ENCODE assay signal across 17 mouse cellular contexts in the genomic region with DNA sequence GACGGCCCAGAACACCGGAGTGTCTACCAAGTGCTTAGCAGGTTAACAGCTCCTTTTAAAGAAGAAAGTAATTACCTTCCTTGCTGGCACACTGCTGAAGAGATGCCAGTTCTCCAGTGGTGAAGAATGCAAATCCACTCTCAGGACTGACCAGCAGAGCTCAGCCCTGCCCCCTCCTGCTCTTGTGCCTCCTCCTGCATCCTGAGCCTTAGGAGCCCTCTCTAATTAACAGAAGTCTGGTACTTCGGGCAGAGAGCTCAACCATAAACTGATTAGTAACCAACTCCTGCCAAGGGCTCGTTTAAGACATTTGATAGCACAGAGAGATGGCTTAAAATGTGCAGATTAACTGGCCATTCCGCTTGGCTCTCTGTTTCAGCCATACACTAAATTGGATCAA. TPM values are rescaled to one million over a fixed set of nuclear protein-coding genes. Genes with fewer than 3 reads are reported as not detected.
DNase-seq lines count a peak whose midpoint lies in the region; ATAC-seq lines count a peak whose summit lies in the region.
"Had no signal": no experiment of that assay in that cellular context is flagged by ENCODE, and none has a peak within 500 bp of the region (broad histone marks: within the 10 kb centered on the region; RNA-seq: fewer than 3 reads in every experiment).

No protein-coding gene starts in this region.

- no peak overlapping the region for H3K4me2 ChIP-seq in midbrain, embryonic 11.5 days
- H3K4me2 ChIP-seq in midbrain, embryonic 15.5 days = no peak overlapping the region
- no peak overlapping the region for H3K4me2 ChIP-seq in forebrain, embryonic 14.5 days (ENCODE audit: low read length)
- H3K4me2 ChIP-seq: embryonic facial prominence, embryonic 15.5 days; limb, embryonic 13.5 days had no signal

- DNase-seq in heart, embryonic 10.5 days (ENCODE audit: low spot score) = no peak
- no peak for DNase-seq in heart, adult 8-10 months (ENCODE audit: low spot score)
- peak; percentile 76 for DNase-seq in midbrain, embryonic 11.5 days (ENCODE audit: low spot score, missing footprints)
- peak; percentile 87 for DNase-seq in forebrain, embryonic 14.5 days (ENCODE audit: low spot score)
- DNase-seq in spleen, adult 12 weeks (ENCODE audit: low spot score) = no peak
- no peak for DNase-seq in urinary bladder, postnatal 4 days (ENCODE audit: low spot score in 2 of 2)
- no peak for DNase-seq in thymus, postnatal 4 days
- DNase-seq: cerebellum, adult 18-20 months; heart, adult 11 months; kidney, postnatal 14 days; liver, postnatal 0 days; right cerebral cortex, postnatal 14 days had no signal

- peak overlapping the region; percentile 47; the same call in 1 of the 2 replicates for H3K27ac ChIP-seq in heart, embryonic 10.5 days
- no peak overlapping the region for H3K27ac ChIP-seq in midbrain, embryonic 11.5 days (ENCODE audit: low read depth, low read length)
- H3K27ac ChIP-seq in midbrain, embryonic 15.5 days = no peak overlapping the region
- H3K27ac ChIP-seq in forebrain, embryonic 14.5 days (ENCODE audit: low read depth, low read length) = peak overlapping the region; percentile 87
- H3K27ac ChIP-seq: limb, embryonic 13.5 days had no signal

- H3K9me3 ChIP-seq in heart, embryonic 10.5 days = no peaks in the 10 kb centered on the region
- H3K9me3 ChIP-seq in midbrain, embryonic 11.5 days (ENCODE audit: control insufficient read depth, low read length) = no peaks in the 10 kb centered on the region
- no peaks in the 10 kb centered on the region for H3K9me3 ChIP-seq in midbrain, embryonic 15.5 days
- no peaks in the 10 kb centered on the region for H3K9me3 ChIP-seq in forebrain, embryonic 14.5 days (replicated peaks; ENCODE audit: control insufficient read depth, low read length)
- H3K9me3 ChIP-seq: embryonic facial prominence, embryonic 15.5 days; G1E; limb, embryonic 13.5 days had no signal

- WGBS in heart, embryonic 10.5 days = 54% methylated on average over 5 of the region's 5 CpGs
- 44% methylated on average over 5 of the region's 5 CpGs for WGBS in midbrain, embryonic 11.5 days
- WGBS in midbrain, embryonic 15.5 days = 39% methylated on average over 5 of the region's 5 CpGs
- 4% methylated on average over 5 of the region's 5 CpGs for WGBS in forebrain, embryonic 14.5 days

- H3K4me3 ChIP-seq in heart, embryonic 10.5 days = no peak overlapping the region
- no peak overlapping the region for H3K4me3 ChIP-seq in midbrain, embryonic 11.5 days (ENCODE audit: low read depth, low read length)
- no peak overlapping the region for H3K4me3 ChIP-seq in midbrain, embryonic 15.5 days
- H3K4me3 ChIP-seq in forebrain, embryonic 14.5 days (ENCODE audit: low read depth, low read length) = no peak overlapping the region
- H3K4me3 ChIP-seq: embryonic facial prominence, embryonic 15.5 days; limb, embryonic 13.5 days had no signal

- no peaks in the 10 kb centered on the region for H3K27me3 ChIP-seq in heart, embryonic 10.5 days (ENCODE audit: insufficient read depth, poor library complexity, severe bottlenecking)
- no peaks in the 10 kb centered on the region for H3K27me3 ChIP-seq in midbrain, embryonic 11.5 days (ENCODE audit: control insufficient read depth, insufficient read depth, low read length)
- H3K27me3 ChIP-seq in midbrain, embryonic 15.5 days (replicated peaks) = no peaks in the 10 kb centered on the region
- H3K27me3 ChIP-seq in forebrain, embryonic 14.5 days (replicated peaks; ENCODE audit: control insufficient read depth, insufficient read depth, low read length) = no peaks in the 10 kb centered on the region
- H3K27me3 ChIP-seq: embryonic facial prominence, embryonic 15.5 days; limb, embryonic 13.5 days had no signal

- no peak overlapping the region for H3K9ac ChIP-seq in midbrain, embryonic 11.5 days (ENCODE audit: low read length)
- H3K9ac ChIP-seq in midbrain, embryonic 15.5 days = no peak overlapping the region
- H3K9ac ChIP-seq in forebrain, embryonic 14.5 days (ENCODE audit: low read length) = no peak overlapping the region
- H3K9ac ChIP-seq: embryonic facial prominence, embryonic 15.5 days; limb, embryonic 13.5 days; liver, postnatal 0 days had no signal

- peaks cover 23% of the 10 kb centered on the region for H3K36me3 ChIP-seq in heart, embryonic 10.5 days
- H3K36me3 ChIP-seq in midbrain, embryonic 11.5 days (ENCODE audit: control insufficient read depth, insufficient read depth, low read length) = no peaks in the 10 kb centered on the region
- H3K36me3 ChIP-seq in midbrain, embryonic 15.5 days (replicated peaks) = no peaks in the 10 kb centered on the region
- peaks cover 7% of the 10 kb centered on the region; the same call in 1 of the 2 replicates for H3K36me3 ChIP-seq in forebrain, embryonic 14.5 days (ENCODE audit: control insufficient read depth, insufficient read depth, low read length)
- H3K36me3 ChIP-seq: G1E had no signal

- ATAC-seq in midbrain, embryonic 11.5 days (ENCODE audit: low FRiP score) = no peak
- no peak for ATAC-seq in midbrain, embryonic 15.5 days (replicated peaks)
- peak; percentile 77 for ATAC-seq in forebrain, embryonic 14.5 days
- ATAC-seq: inflammation-experienced regulatory T-cells, adult 6 months; liver, postnatal 0 days had no signal

- peaks cover 65% of the 10 kb centered on the region for H3K4me1 ChIP-seq in heart, embryonic 10.5 days
- peaks cover 40% of the 10 kb centered on the region for H3K4me1 ChIP-seq in midbrain, embryonic 11.5 days (ENCODE audit: control insufficient read depth, insufficient read depth, low read length)
- peaks cover 44% of the 10 kb centered on the region for H3K4me1 ChIP-seq in midbrain, embryonic 15.5 days
- peaks cover 58% of the 10 kb centered on the region for H3K4me1 ChIP-seq in forebrain, embryonic 14.5 days (ENCODE audit: control insufficient read depth, insufficient read depth, low read length)

RNA-seq across cellular contexts. Expression of gene Cd101, which starts 39.3 kb away (rescaled TPM):
- polyA plus RNA-seq in heart, embryonic 10.5 days (2016; fragmentation: Nextera tagmentation; extraction: Ambion mirVana) = 0.34 and 0.50 TPM in 2 replicates
- under 1 TPM; 0.12 to 0.31 (median 0.22) TPM for total RNA-seq in heart, adult 8-10 months (2022)
- polyA plus RNA-seq in midbrain, embryonic 11.5 days (2014; fragmentation: Nextera tagmentation; extraction: Ambion mirVana) = not detected in 2 replicates
- 0.05 TPM in 1 of 2 replicates, not detected in the other for polyA plus RNA-seq in midbrain, embryonic 15.5 days (2015; fragmentation: Nextera tagmentation; extraction: Ambion mirVana)
- polyA plus RNA-seq in forebrain, embryonic 14.5 days (2014; fragmentation: Nextera tagmentation; extraction: Ambion mirVana) = not detected in 2 replicates
- polyA plus RNA-seq: G1E had no signal

RNA-seq across cellular contexts. Expression of gene Ptgfrn, which starts 41.4 kb away (rescaled TPM):
- 4.8 and 5.6 TPM in 2 replicates for polyA plus RNA-seq in heart, embryonic 10.5 days (2016; fragmentation: Nextera tagmentation; extraction: Ambion mirVana)
- 10 to 100 TPM; 17.2 to 21.1 (median 19.8) TPM for total RNA-seq in heart, adult 8-10 months (2022)
- 2.3 and 2.6 TPM in 2 replicates for polyA plus RNA-seq in midbrain, embryonic 11.5 days (2014; fragmentation: Nextera tagmentation; extraction: Ambion mirVana)
- polyA plus RNA-seq in midbrain, embryonic 15.5 days (2015; fragmentation: Nextera tagmentation; extraction: Ambion mirVana) = 2.6 and 2.7 TPM in 2 replicates
- 3.4 and 4.5 TPM in 2 replicates for polyA plus RNA-seq in forebrain, embryonic 14.5 days (2014; fragmentation: Nextera tagmentation; extraction: Ambion mirVana)
- polyA plus RNA-seq: G1E had no signal

Comparison
In these comparisons a context has a peak if more than half of its experiments do, and no peak if none do; other contexts are left out.
1. DNase-seq: peak in midbrain, embryonic 11.5 days (single experiment) and forebrain, embryonic 14.5 days (single experiment); none in heart, embryonic 10.5 days (single experiment), heart, adult 8-10 months (single experiment), spleen, adult 12 weeks (single experiment), urinary bladder, postnatal 4 days (0 of 2) and thymus, postnatal 4 days (single experiment).
2. H3K27ac ChIP-seq: peak in heart, embryonic 10.5 days (single experiment) and forebrain, embryonic 14.5 days (single experiment); none in midbrain, embryonic 11.5 days (single experiment) and midbrain, embryonic 15.5 days (single experiment).